Mouse (Mus musculus) stomach, postnatal 0 days (tissue): Measurements from ENCODE around the gene Gm45713. TPM values are rescaled to one million over a fixed set of nuclear protein-coding genes. Genes with fewer than 3 reads are reported as not detected.
"Not testable (repeated sequence)": the region's sequence is repeated elsewhere in the genome, so short reads cannot be mapped to it uniquely, and the experiment has no call there.

Experiments used
- ATAC-seq: fragments of 200-750 bp; cut with Nextera tagmentation; 2 replicates; pipeline ENCODE4 v1.8.0; 2017; ENCODE audit not compliant: low FRiP score, low TSS enrichment
- DNase-seq: peaks from one replicate; pipeline ENCODE4 v3.0.0-alpha.2; 2016; ENCODE audit warnings: low spot score
- H3K27ac ChIP-seq: fragments of 300-500 bp; sonication (generic); replicated peaks from 2 replicates; pipeline ENCODE4 v1.5.1; 2014; ENCODE audit warnings: mild to moderate bottlenecking, control low read depth
- H3K27me3 ChIP-seq: fragments of 300-500 bp; sonication (generic); 2 replicates; pipeline ENCODE4 v1.6.1; 2014; ENCODE audit warnings: low read length; ENCODE audit not compliant: control insufficient read depth, insufficient read depth
- H3K36me3 ChIP-seq: fragments of 300-500 bp; sonication (generic); 2 replicates; pipeline ENCODE4 v1.6.1; 2014; ENCODE audit warnings: low read length, mixed read lengths; ENCODE audit not compliant: control insufficient read depth, insufficient read depth
- H3K4me1 ChIP-seq: fragments of 300-500 bp; sonication (generic); replicated peaks from 2 replicates; pipeline ENCODE4 v1.6.1; 2014; ENCODE audit warnings: antibody characterized with exemption; ENCODE audit not compliant: control insufficient read depth, insufficient read depth
- H3K4me2 ChIP-seq: fragments of 300-500 bp; sonication (generic); replicated peaks from 2 replicates; pipeline ENCODE4 v1.6.1; 2014; ENCODE audit warnings: low read depth, mild to moderate bottlenecking, control low read depth, moderate library complexity
- H3K4me3 ChIP-seq: fragments of 300-500 bp; sonication (generic); 2 replicates; pipeline ENCODE4 v1.5.1; 2014; ENCODE audit warnings: low read depth, low read length, control low read depth
- H3K9ac ChIP-seq: fragments of 300-500 bp; sonication (generic); 2 replicates; pipeline ENCODE4 v1.6.1; 2014; ENCODE audit warnings: mild to moderate bottlenecking, low read length, control low read depth, mixed read lengths
- H3K9me3 ChIP-seq: fragments of 300-500 bp; sonication (generic); 2 replicates; pipeline ENCODE4 v1.6.1; 2016; ENCODE audit warnings: low read length; ENCODE audit not compliant: control insufficient read depth
- CTCF ChIP-seq: IDR thresholded peaks from 2 replicates; pipeline ENCODE4 v1.5.1; 2016; ENCODE audit warnings: antibody characterized with exemption, low read depth, mild to moderate bottlenecking, moderate library complexity
- EP300 ChIP-seq: optimal IDR thresholded peaks from 2 replicates; pipeline ENCODE3; 2016; ENCODE audit warnings: antibody characterized with exemption
- WGBS: fragments of 180-500 bp; shearing (Covaris S2); extraction: QIAGEN DNeasy Blood & Tissue Kit; methylation state at CpG from one replicate; pipeline ENCODE4 v1.1.7; 2014; 5-methylcytosine and 5-hydroxymethylcytosine counted together
- polyA plus RNA-seq: library from polyadenylated mRNA; unstranded; fragments of >200 nt; fragmentation: Nextera tagmentation; extraction: Ambion mirVana; gene quantifications from 2 replicates; pipeline ENCODE4 v1.2.1, GENCODE M21; 2015

Gene Gm45713
- polyA plus RNA-seq, 1 experiment from 2014 or later: 1.1 TPM

DNA sequence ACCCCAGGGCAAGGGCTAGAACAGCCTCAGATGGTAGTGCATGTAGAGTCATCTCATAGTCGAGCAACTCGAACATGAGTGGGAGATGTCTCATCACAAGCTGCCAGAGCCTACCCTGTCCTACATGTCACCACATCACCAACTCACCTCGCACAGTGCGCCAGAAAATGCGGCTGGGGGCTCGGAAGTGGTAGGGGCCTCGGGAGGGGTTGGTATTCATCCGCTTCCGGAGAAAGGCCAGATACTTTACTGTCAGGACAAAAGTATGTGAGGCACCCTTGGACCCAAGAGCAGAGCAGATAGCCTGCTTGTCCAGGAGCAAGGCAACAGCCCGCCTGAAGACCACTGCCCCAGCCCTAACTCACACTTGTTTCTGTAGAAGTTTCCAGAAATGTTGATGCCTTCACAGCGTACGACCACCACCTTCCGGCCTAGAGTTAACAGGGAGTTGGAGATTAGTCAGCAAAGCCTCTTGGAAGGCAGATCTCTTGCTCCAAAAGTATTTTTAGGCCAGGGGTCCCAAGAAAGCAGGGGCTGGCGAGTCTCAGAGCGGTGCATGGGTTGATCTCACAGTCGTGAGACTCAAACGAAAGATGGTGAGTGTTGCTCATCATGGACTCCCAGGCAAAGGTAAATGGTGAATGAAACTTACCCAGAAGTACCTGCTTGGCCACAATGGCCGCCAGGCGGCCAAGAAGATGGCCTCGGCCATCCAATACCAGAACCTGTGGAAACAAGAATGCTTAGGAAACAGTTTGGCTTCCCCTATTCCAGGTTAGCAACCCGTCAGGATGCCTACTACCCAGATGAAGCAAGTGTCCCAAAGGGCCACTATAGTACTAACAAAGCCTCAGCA lies 9.0 kb downstream of the Gm45713 start:
- 0 out of 2 replicates have a peak, but pooled peaks cover 5% of the 10 kb centered on the region for H3K4me1 ChIP-seq
- peak overlapping the region; percentile 98 for H3K9ac ChIP-seq
- peak overlapping the region; percentile 92 for H3K27ac ChIP-seq
- no peak for DNase-seq
- ATAC-seq: no peak
- 34% methylated on average over 21 of the region's 21 CpGs for WGBS
- H3K36me3 ChIP-seq: peaks cover 11% of the 10 kb centered on the region
- no peaks in the 10 kb centered on the region for H3K9me3 ChIP-seq
- TF ChIP-seq EP300 (no peak), CTCF (peak; percentile 48)
- peak overlapping the region; percentile 99 for H3K4me3 ChIP-seq
- H3K27me3 ChIP-seq: no peaks in the 10 kb centered on the region
- peak overlapping the region; percentile 82 for H3K4me2 ChIP-seq

DNA sequence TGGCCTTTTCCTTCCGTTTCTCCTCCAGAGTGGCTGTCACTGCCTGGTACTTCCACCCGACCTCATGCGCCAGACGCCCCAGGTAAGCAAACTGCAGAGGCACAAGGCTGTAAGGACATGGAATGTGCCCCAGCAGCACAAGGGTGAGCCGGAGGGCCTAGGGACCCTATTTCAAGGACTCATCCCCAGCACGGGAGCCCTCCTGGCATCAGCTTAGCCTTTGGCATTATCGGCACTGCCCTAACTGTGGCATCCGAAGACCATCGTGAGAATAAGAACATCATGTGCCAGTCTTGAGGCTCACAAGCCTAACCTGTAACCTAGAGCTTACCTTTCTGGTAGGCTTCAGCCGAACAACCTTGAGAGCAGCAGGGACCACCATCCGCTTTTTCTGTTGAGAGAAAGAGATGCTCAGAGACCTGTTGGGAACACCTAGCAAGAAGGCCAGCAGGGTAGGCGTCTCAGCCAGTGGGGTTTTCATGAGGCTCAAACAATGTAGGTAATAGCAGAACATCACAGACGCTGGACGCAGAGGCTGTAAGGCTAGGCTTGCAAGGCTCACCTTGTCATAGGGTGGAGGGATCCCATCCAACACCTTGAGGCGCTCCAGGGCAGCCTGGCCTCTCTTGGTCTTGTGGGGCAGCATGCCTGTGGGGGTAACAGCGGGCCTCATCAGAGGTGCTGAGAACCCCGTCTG lies 9.7 kb downstream of the Gm45713 start:
- H3K27ac ChIP-seq: peak overlapping the region; percentile 92; the same call in 1 of the 2 replicates
- peak overlapping the region; percentile 99 for H3K4me3 ChIP-seq
- no peak for DNase-seq
- 62% methylated on average over 17 of the region's 17 CpGs for WGBS
- no peak for TF ChIP-seq CTCF
- TF ChIP-seq EP300: no peak
- H3K4me1 ChIP-seq: 0 out of 2 replicates have a peak, but pooled peaks cover 5% of the 10 kb centered on the region
- no peaks in the 10 kb centered on the region for H3K9me3 ChIP-seq
- H3K36me3 ChIP-seq: peaks cover 18% of the 10 kb centered on the region
- peak overlapping the region; percentile 82; the same call in 1 of the 2 replicates for H3K4me2 ChIP-seq
- peak overlapping the region; percentile 98; the same call in 1 of the 2 replicates for H3K9ac ChIP-seq
- H3K27me3 ChIP-seq: no peaks in the 10 kb centered on the region
- ATAC-seq: no peak

DNA sequence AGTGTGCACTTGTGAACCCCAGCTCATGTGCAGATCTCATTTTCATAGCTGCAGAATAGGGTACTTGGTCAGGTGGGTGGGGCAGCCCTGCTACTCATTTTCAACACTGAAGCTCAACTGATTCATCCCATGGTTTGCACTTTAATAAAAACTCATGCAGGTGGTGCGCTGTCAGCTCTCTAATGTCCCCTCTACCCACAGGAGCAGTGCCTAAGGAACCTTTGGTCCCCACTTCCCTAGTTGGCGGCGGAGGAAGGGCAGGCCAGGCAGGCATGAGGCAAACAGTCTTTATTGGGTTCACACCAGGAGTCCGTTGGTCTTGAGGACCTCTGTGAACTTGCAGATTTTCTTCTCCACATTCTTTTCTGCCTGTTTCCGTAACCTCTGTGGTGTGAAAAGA lies 10.4 kb downstream of the Gm45713 start:
- WGBS: 67% methylated on average over 5 of the region's 5 CpGs
- H3K9me3 ChIP-seq, DNase-seq, H3K4me3 ChIP-seq, ATAC-seq, H3K4me1 ChIP-seq, H3K4me2 ChIP-seq, H3K27me3 ChIP-seq, H3K9ac ChIP-seq, H3K27ac ChIP-seq: not testable (repeated sequence)
- H3K36me3 ChIP-seq: peaks cover 24% of the 10 kb centered on the region

DNA sequence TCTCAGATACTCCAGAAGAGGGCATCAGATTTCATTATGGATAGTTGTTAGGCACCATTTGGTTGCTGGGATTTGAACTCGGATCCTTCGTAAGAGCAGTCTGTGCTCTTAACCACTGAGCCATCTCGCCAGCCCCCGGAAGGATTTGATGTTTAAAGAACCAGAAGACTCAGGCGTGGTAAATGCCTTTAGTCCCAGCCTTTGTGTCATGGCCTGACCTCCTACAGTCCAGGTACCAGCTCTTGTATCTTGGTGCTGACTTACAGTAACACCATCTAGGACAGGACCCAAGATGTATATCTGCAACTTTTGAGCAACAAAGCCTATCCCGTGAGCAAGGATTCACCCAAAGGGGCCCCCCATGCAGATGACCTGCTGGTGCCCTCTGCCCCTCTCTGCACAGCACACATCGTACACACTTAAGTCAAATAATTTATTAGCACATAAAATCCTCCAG lies 10.9 kb downstream of the Gm45713 start:
- Histone ChIP-seq H3K36me3 (peaks cover 24% of the 10 kb centered on the region), H3K27me3 (no peaks in the 10 kb centered on the region), H3K9me3 (no peaks in the 10 kb centered on the region), H3K4me1 (0 out of 2 replicates have a peak, but pooled peaks cover 5% of the 10 kb centered on the region), H3K27ac (0 out of 2 replicates have a peak overlapping the region, but pooled peaks have one; percentile 18), H3K9ac (no peak overlapping the region), H3K4me2 (no peak overlapping the region), H3K4me3 (no peak overlapping the region)
- ATAC-seq (no peak), DNase-seq (no peak)
- TF ChIP-seq CTCF (peak; percentile 61), EP300 (no peak)
- 25% methylated on average over 7 of the region's 7 CpGs for WGBS

DNA sequence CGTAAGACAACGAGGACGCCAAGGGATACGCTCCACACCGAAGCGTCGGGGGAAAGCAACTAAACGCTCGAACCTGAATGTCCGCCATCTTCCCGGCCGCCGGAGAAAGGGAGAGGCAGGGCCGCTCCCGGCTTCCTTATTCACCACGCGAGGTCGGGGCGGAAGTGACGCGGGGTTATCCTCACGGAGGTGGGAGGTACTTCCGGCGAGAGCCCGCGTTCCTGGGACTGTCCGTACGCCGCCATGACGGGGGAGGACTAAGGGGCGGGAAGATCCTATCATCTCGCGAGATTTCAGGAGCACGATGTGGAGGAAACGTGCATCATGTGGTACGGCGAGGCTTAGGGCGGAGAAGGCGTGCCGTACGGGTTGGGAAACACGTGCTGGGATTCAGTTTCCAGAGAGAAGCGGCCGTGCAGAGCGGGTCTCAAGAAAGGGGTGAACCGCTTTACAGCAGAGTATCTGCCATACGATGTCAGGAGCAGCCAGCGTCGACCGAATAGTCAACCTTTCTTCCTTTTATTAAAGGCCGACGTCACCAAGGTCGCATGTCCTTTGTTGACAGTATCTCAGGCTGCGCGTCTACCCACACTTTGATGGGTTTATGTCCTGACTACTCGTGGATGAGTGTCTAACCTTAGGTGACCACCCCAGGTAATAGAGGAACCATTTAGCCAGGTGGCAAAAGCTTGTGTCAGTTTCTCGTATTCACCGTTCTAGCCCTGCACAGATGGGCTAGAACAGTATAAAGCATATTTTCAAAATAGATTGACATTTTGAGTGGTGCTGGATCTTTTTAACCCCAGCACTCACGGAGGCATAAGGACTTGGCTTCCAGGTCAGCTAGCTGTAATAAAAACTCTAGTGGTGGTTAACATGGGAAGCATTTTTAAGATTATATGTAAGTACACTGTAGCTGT lies 11.5 kb downstream of the Gm45713 start, which contains the start of gene Rps11:
Gene Rps11, minus strand, starts transcription at position 216 of the 920 bp plus-strand sequence.
- TF ChIP-seq EP300 (peak; percentile 90), CTCF (no peak)
- peak within 1 kb of the TSS; percentile 81 for H3K4me2 ChIP-seq
- H3K27me3 ChIP-seq: no peaks in the 10 kb centered on the region
- ATAC-seq (peak; percentile 88), DNase-seq (peak; percentile 99)
- peak within 1 kb of the TSS; percentile 94 for H3K4me3 ChIP-seq
- no peaks in the 10 kb centered on the region for H3K9me3 ChIP-seq
- H3K27ac ChIP-seq: peak within 1 kb of the TSS; percentile 93
- WGBS: under 1% methylated on average over 59 of the region's 59 CpGs
- 0 out of 2 replicates have a peak, but pooled peaks cover 5% of the 10 kb centered on the region for H3K4me1 ChIP-seq
- H3K36me3 ChIP-seq: peaks cover 29% of the 10 kb centered on the region
- peak within 1 kb of the TSS; percentile 94 for H3K9ac ChIP-seq
